Mouse (Mus musculus): ENCODE results near the gene Hspd1. TPM values are rescaled to one million over a fixed set of nuclear protein-coding genes. Genes with fewer than 3 reads are reported as not detected.
A peak's percentile ranks its signal among the peaks of the same experiment; 100 is the strongest.

Gene Hspd1
- polyA plus RNA-seq, 1 experiment from 2014 or later, result 410 TPM

DNA sequence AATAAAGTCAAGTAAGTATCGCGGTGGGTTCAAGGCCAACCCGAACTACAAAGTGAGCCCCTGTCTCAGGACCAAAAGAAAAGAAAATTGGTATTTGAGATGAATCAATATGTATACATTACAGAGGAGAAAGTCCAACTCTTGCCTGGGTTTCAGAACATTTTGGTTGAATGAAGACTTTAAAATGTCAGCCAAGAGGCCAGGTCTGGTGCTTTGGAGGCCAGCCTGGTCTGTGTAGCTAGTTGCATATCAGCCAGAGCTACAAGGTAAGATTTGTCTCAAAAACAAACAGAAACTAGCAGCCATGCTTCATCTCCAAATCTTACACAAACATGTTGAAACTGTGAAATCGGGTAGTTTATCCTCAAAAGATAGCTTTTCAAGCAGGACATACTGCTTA is 34.4 kb downstream of the Hspd1 start:
- WGBS, result 63% methylated on average over 4 of the region's 4 CpGs
- Histone ChIP-seq H3K27ac (ENCODE audit: low read length) (no peak overlapping the region), H3K9me3 (replicated peaks; ENCODE audit: control insufficient read depth, low read length) (no peaks in the 10 kb centered on the region), H3K4me2 (ENCODE audit: low read depth, low read length) (peak overlapping the region; percentile 61), H3K4me1 (ENCODE audit: control insufficient read depth, insufficient read depth, low read length) (peaks cover 10% of the 10 kb centered on the region), H3K27me3 (ENCODE audit: control insufficient read depth, insufficient read depth, low read length) (no peaks in the 10 kb centered on the region), H3K36me3 (ENCODE audit: control insufficient read depth, insufficient read depth, low read length) (no peaks in the 10 kb centered on the region), H3K4me3 (replicated peaks; ENCODE audit: low read length) (peak overlapping the region; percentile 74), H3K9ac (ENCODE audit: low read length) (peak overlapping the region; percentile 83; the same call in 1 of the 2 replicates)
- ATAC-seq (ENCODE audit: insufficient read depth, low FRiP score), result no peak

- Histone ChIP-seq H3K4me2 (ENCODE audit: low read depth, low read length) (peak overlapping the region; percentile 61), H3K9me3 (replicated peaks; ENCODE audit: control insufficient read depth, low read length) (no peaks in the 10 kb centered on the region), H3K4me1 (ENCODE audit: control insufficient read depth, insufficient read depth, low read length) (peaks cover 10% of the 10 kb centered on the region), H3K27me3 (ENCODE audit: control insufficient read depth, insufficient read depth, low read length) (no peaks in the 10 kb centered on the region), H3K36me3 (ENCODE audit: control insufficient read depth, insufficient read depth, low read length) (no peaks in the 10 kb centered on the region), H3K9ac (ENCODE audit: low read length) (peak overlapping the region; percentile 83), H3K4me3 (replicated peaks; ENCODE audit: low read length) (peak overlapping the region; percentile 74), H3K27ac (ENCODE audit: low read length) (peak overlapping the region; percentile 86)
- ATAC-seq (ENCODE audit: insufficient read depth, low FRiP score), result peak; percentile 79
- under 1% methylated on average over 42 of the region's 42 CpGs for WGBS
These were observed 35.0 kb downstream of the Hspd1 start for GRCm38 (mm10) chr1:55053005-55053404.

- no peaks in the 10 kb centered on the region for H3K9me3 ChIP-seq (replicated peaks; ENCODE audit: control insufficient read depth, low read length)
- peak within 1 kb of the TSS; percentile 83 for H3K9ac ChIP-seq (ENCODE audit: low read length)
- H3K4me3 ChIP-seq (replicated peaks; ENCODE audit: low read length), result peak within 1 kb of the TSS; percentile 74
- peak within 1 kb of the TSS; percentile 86 for H3K27ac ChIP-seq (ENCODE audit: low read length)
- H3K4me1 ChIP-seq (ENCODE audit: control insufficient read depth, insufficient read depth, low read length), result peaks cover 10% of the 10 kb centered on the region
- WGBS, result under 1% methylated on average over 46 of the region's 46 CpGs
- H3K36me3 ChIP-seq (ENCODE audit: control insufficient read depth, insufficient read depth, low read length), result no peaks in the 10 kb centered on the region
- H3K27me3 ChIP-seq (ENCODE audit: control insufficient read depth, insufficient read depth, low read length), result no peaks in the 10 kb centered on the region
- peak; percentile 100 for ATAC-seq (ENCODE audit: insufficient read depth, low FRiP score)
- H3K4me2 ChIP-seq (ENCODE audit: low read depth, low read length), result peak within 1 kb of the TSS; percentile 88
These were observed 35.6 kb downstream of the Hspd1 start, which contains the start of gene Coq10b for GRCm38 (mm10) chr1:55052355-55052953. Coq10b (plus strand) TSS chr1:55052770.

GRCm38 (mm10) chr1:55051671-55052070 is 36.4 kb downstream of the Hspd1 start:
- Histone ChIP-seq H3K4me2 (ENCODE audit: low read depth, low read length) (peak overlapping the region; percentile 88; the same call in 1 of the 2 replicates), H3K27me3 (ENCODE audit: control insufficient read depth, insufficient read depth, low read length) (no peaks in the 10 kb centered on the region), H3K36me3 (ENCODE audit: control insufficient read depth, insufficient read depth, low read length) (no peaks in the 10 kb centered on the region), H3K27ac (ENCODE audit: low read length) (peak overlapping the region; percentile 78; the same call in 1 of the 2 replicates), H3K9me3 (replicated peaks; ENCODE audit: control insufficient read depth, low read length) (no peaks in the 10 kb centered on the region), H3K9ac (ENCODE audit: low read length) (no peak overlapping the region), H3K4me1 (ENCODE audit: control insufficient read depth, insufficient read depth, low read length) (peaks cover 10% of the 10 kb centered on the region), H3K4me3 (replicated peaks; ENCODE audit: low read length) (peak overlapping the region; percentile 74; the same call in 1 of the 2 replicates)
- 69% methylated on average over 3 of the region's 3 CpGs for WGBS
- no peak for ATAC-seq (ENCODE audit: insufficient read depth, low FRiP score)

- H3K4me2 ChIP-seq (ENCODE audit: low read depth, low read length), result no peak overlapping the region
- H3K4me1 ChIP-seq (ENCODE audit: control insufficient read depth, insufficient read depth, low read length), result peaks cover 10% of the 10 kb centered on the region
- no peak overlapping the region for H3K27ac ChIP-seq (ENCODE audit: low read length)
- WGBS, result 68% methylated on average over 4 of the region's 4 CpGs
- no peaks in the 10 kb centered on the region for H3K27me3 ChIP-seq (ENCODE audit: control insufficient read depth, insufficient read depth, low read length)
- ATAC-seq (ENCODE audit: insufficient read depth, low FRiP score), result no peak
- no peak overlapping the region for H3K9ac ChIP-seq (ENCODE audit: low read length)
- no peaks in the 10 kb centered on the region for H3K36me3 ChIP-seq (ENCODE audit: control insufficient read depth, insufficient read depth, low read length)
- no peak overlapping the region for H3K4me3 ChIP-seq (replicated peaks; ENCODE audit: low read length)
- H3K9me3 ChIP-seq (replicated peaks; ENCODE audit: control insufficient read depth, low read length), result no peaks in the 10 kb centered on the region
These were observed 39.0 kb downstream of the Hspd1 start for GRCm38 (mm10) chr1:55048841-55049587.

DNA sequence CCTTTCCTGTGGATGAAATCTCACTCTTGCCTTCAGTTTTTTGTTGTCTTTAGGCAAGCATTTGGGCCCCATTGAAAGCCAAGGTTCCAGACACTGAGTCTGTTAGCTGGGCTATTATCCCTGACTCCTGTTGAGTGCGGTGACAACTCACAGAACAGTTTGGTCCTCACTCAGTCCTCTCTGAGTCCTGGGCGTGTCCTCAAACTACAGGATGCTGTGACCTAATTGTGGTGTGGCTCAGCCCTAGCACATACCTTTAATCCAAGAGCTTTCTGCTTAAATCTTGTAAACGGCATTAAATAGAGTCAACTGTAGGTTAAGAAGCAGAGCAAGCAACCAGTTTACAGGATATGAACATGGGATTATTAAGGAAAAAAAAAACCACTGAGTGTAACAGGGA is 44.9 kb downstream of the Hspd1 start:
- Histone ChIP-seq H3K9me3 (replicated peaks; ENCODE audit: control insufficient read depth, low read length) (0 out of 2 replicates have a peak, but pooled peaks cover 8% of the 10 kb centered on the region), H3K4me1 (ENCODE audit: control insufficient read depth, insufficient read depth, low read length) (no peaks in the 10 kb centered on the region), H3K27ac (ENCODE audit: low read length) (no peak overlapping the region), H3K9ac (ENCODE audit: low read length) (no peak overlapping the region), H3K36me3 (ENCODE audit: control insufficient read depth, insufficient read depth, low read length) (no peaks in the 10 kb centered on the region), H3K4me3 (replicated peaks; ENCODE audit: low read length) (no peak overlapping the region), H3K4me2 (ENCODE audit: low read depth, low read length) (no peak overlapping the region), H3K27me3 (ENCODE audit: control insufficient read depth, insufficient read depth, low read length) (no peaks in the 10 kb centered on the region)
- WGBS, result 73% methylated on average over 3 of the region's 3 CpGs
- no peak for ATAC-seq (ENCODE audit: insufficient read depth, low FRiP score)

GRCm38 (mm10) chr1:55042246-55042645 is 45.8 kb downstream of the Hspd1 start:
- no peak for ATAC-seq (ENCODE audit: insufficient read depth, low FRiP score)
- no peaks in the 10 kb centered on the region for H3K36me3 ChIP-seq (ENCODE audit: control insufficient read depth, insufficient read depth, low read length)
- WGBS, result 54% methylated on average over 1 of the region's 1 CpGs

DNA sequence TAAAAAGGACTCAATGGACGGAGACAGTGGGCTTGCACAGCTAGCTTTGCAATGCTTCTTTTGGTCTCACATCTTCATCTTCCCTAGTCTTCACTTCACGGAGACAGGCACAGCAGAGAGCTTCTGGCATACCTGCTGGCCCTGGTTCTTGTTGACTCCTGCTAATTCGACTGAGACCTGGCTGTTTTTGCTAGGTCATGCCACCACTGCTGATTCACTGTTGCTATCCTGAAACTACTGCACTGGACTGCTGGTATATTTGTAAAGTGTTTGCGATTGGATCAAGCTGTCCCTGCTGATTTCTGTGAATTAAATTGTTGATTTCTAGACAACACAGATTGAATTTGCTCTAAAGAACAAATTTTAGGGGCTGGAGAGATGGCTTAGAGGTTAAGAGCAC is 46.4 kb downstream of the Hspd1 start:
- 0 out of 2 replicates have a peak, but pooled peaks cover 8% of the 10 kb centered on the region for H3K9me3 ChIP-seq (replicated peaks; ENCODE audit: control insufficient read depth, low read length)
- H3K27me3 ChIP-seq (ENCODE audit: control insufficient read depth, insufficient read depth, low read length), result no peaks in the 10 kb centered on the region
- 85% methylated on average over 4 of the region's 4 CpGs for WGBS
- no peak overlapping the region for H3K4me3 ChIP-seq (replicated peaks; ENCODE audit: low read length)
- no peak overlapping the region for H3K27ac ChIP-seq (ENCODE audit: low read length)
- H3K4me2 ChIP-seq (ENCODE audit: low read depth, low read length), result no peak overlapping the region
- H3K36me3 ChIP-seq (ENCODE audit: control insufficient read depth, insufficient read depth, low read length), result no peaks in the 10 kb centered on the region
- ATAC-seq (ENCODE audit: insufficient read depth, low FRiP score), result no peak
- H3K4me1 ChIP-seq (ENCODE audit: control insufficient read depth, insufficient read depth, low read length), result no peaks in the 10 kb centered on the region
- no peak overlapping the region for H3K9ac ChIP-seq (ENCODE audit: low read length)

More at GRCm38 (mm10) chr1:55042246-55042645, 45.8 kb downstream of the Hspd1 start:
- H3K27ac ChIP-seq (ENCODE audit: low read length), result no peak overlapping the region
- H3K9me3 ChIP-seq (replicated peaks; ENCODE audit: control insufficient read depth, low read length), result 0 out of 2 replicates have a peak, but pooled peaks cover 8% of the 10 kb centered on the region
- no peaks in the 10 kb centered on the region for H3K27me3 ChIP-seq (ENCODE audit: control insufficient read depth, insufficient read depth, low read length)
- H3K9ac ChIP-seq (ENCODE audit: low read length), result no peak overlapping the region
- H3K4me3 ChIP-seq (replicated peaks; ENCODE audit: low read length), result no peak overlapping the region
- no peak overlapping the region for H3K4me2 ChIP-seq (ENCODE audit: low read depth, low read length)
- no peaks in the 10 kb centered on the region for H3K4me1 ChIP-seq (ENCODE audit: control insufficient read depth, insufficient read depth, low read length)

DNA sequence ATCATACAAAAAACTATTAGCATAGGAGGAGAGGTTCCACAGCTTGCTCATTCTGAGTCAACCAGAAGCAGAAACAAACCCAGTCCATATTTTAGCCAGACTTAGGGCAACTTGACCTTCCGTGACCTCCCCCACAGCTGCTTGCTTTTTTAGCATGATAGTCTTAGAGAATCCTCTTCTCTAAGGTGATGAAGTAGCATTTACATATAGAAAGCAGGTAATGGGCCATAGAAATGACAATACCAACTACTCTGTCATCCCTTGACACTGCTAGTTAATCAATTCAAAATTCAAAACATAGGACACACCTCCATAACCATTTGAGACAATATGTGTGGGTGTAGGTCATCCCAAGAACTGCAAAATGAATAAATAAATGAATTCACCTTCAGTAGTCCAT is 48.1 kb downstream of the Hspd1 start:
- ATAC-seq (ENCODE audit: insufficient read depth, low FRiP score), result no peak
- no peak overlapping the region for H3K9ac ChIP-seq (ENCODE audit: low read length)
- no peak overlapping the region for H3K27ac ChIP-seq (ENCODE audit: low read length)
- 0 out of 2 replicates have a peak, but pooled peaks cover 8% of the 10 kb centered on the region for H3K9me3 ChIP-seq (replicated peaks; ENCODE audit: control insufficient read depth, low read length)
- no peaks in the 10 kb centered on the region for H3K36me3 ChIP-seq (ENCODE audit: control insufficient read depth, insufficient read depth, low read length)
- no peaks in the 10 kb centered on the region for H3K27me3 ChIP-seq (ENCODE audit: control insufficient read depth, insufficient read depth, low read length)
- no peak overlapping the region for H3K4me2 ChIP-seq (ENCODE audit: low read depth, low read length)
- 80% methylated on average over 1 of the region's 1 CpGs for WGBS
- no peak overlapping the region for H3K4me3 ChIP-seq (replicated peaks; ENCODE audit: low read length)
- no peaks in the 10 kb centered on the region for H3K4me1 ChIP-seq (ENCODE audit: control insufficient read depth, insufficient read depth, low read length)

All from stomach, embryonic 16.5 days (tissue).